Mouse (Mus musculus): ENCODE measurements around the gene Cep112. TPM values are rescaled to one million over a fixed set of nuclear protein-coding genes. Genes with fewer than 3 reads are reported as not detected.

Cep112 gene
- polyA plus RNA-seq, 1 experiment, result 0.43 TPM

GRCm38 (mm10) chr11:108886060-108886459 is 461.1 kb downstream of the Cep112 start:
- H3ac ChIP-seq (ENCODE audit: control insufficient read depth, insufficient read length), result no peak overlapping the region
- no peaks in the 10 kb centered on the region for H3K36me3 ChIP-seq (ENCODE audit: control insufficient read depth, insufficient read depth)
- H3K79me2 ChIP-seq (ENCODE audit: control insufficient read depth, insufficient read depth), result no peaks in the 10 kb centered on the region
- TF ChIP-seq SRF (IDR thresholded peaks at IDR 0.05; ENCODE audit: control insufficient read depth, insufficient read length, low read depth) (no peak), MAX (IDR thresholded peaks at IDR 0.05; ENCODE audit: low read depth) (no peak), USF1 (IDR thresholded peaks at IDR 0.05; ENCODE audit: low read depth) (no peak), POLR2A (IDR thresholded peaks at IDR 0.05; ENCODE audit: insufficient read length, low read depth) (no peak), MYOG (IDR thresholded peaks at IDR 0.05; ENCODE audit: control insufficient read depth in 1 of 3, insufficient read depth in 1 of 3, insufficient read length in 2 of 3, low read depth in 2 of 3) (no peak), CEBPB (IDR thresholded peaks at IDR 0.05; ENCODE audit: insufficient read depth, poor library complexity, severe bottlenecking) (no peak), POLR2AphosphoS2 (IDR thresholded peaks at IDR 0.05; ENCODE audit: insufficient read length, low read depth) (no peak), E2F4 (IDR thresholded peaks at IDR 0.05; ENCODE audit: insufficient read depth) (no peak), TCF3 (IDR thresholded peaks at IDR 0.05; ENCODE audit: insufficient read length, low read depth) (no peak), REST (IDR thresholded peaks at IDR 0.05; ENCODE audit: insufficient read depth, insufficient read length) (no peak), MYOD1 (IDR thresholded peaks at IDR 0.05; ENCODE audit: control insufficient read depth in 1 of 3, insufficient read length in 2 of 3, low read depth in 2 of 3) (no peak), TCF12 (IDR thresholded peaks at IDR 0.05; ENCODE audit: insufficient read depth, poor library complexity, severe bottlenecking) (no peak)
- no peak overlapping the region for H3K4me3 ChIP-seq
- no peak overlapping the region for H3K4me2 ChIP-seq (ENCODE audit: low read depth)
- no peaks in the 10 kb centered on the region for H3K27me3 ChIP-seq (ENCODE audit: control insufficient read depth, insufficient read depth, insufficient read length)

GRCm38 (mm10) chr11:108889121-108889520 is 464.1 kb downstream of the Cep112 start:
- H3K79me2 ChIP-seq (ENCODE audit: control insufficient read depth, insufficient read depth), result no peaks in the 10 kb centered on the region
- TF ChIP-seq E2F4 (IDR thresholded peaks at IDR 0.05; ENCODE audit: insufficient read depth), result no peak
- no peak for TF ChIP-seq TCF12 (IDR thresholded peaks at IDR 0.05; ENCODE audit: insufficient read depth, poor library complexity, severe bottlenecking)
- no peak for TF ChIP-seq SRF (IDR thresholded peaks at IDR 0.05; ENCODE audit: control insufficient read depth, insufficient read length, low read depth)
- TF ChIP-seq POLR2AphosphoS2 (IDR thresholded peaks at IDR 0.05; ENCODE audit: insufficient read length, low read depth), result no peak
- TF ChIP-seq CEBPB (IDR thresholded peaks at IDR 0.05; ENCODE audit: insufficient read depth, poor library complexity, severe bottlenecking), result no peak
- TF ChIP-seq MYOG (IDR thresholded peaks at IDR 0.05; ENCODE audit: control insufficient read depth in 1 of 3, insufficient read depth in 1 of 3, insufficient read length in 2 of 3, low read depth in 2 of 3), result no peak
- TF ChIP-seq REST (IDR thresholded peaks at IDR 0.05; ENCODE audit: insufficient read depth, insufficient read length), result no peak
- TF ChIP-seq USF1 (IDR thresholded peaks at IDR 0.05; ENCODE audit: low read depth), result no peak
- TF ChIP-seq TCF3 (IDR thresholded peaks at IDR 0.05; ENCODE audit: insufficient read length, low read depth), result no peak
- no peak for TF ChIP-seq MYOD1 (IDR thresholded peaks at IDR 0.05; ENCODE audit: control insufficient read depth in 1 of 3, insufficient read length in 2 of 3, low read depth in 2 of 3)
- TF ChIP-seq POLR2A (IDR thresholded peaks at IDR 0.05; ENCODE audit: insufficient read length, low read depth), result no peak
- TF ChIP-seq MAX (IDR thresholded peaks at IDR 0.05; ENCODE audit: low read depth), result no peak
- H3K36me3 ChIP-seq (ENCODE audit: control insufficient read depth, insufficient read depth), result no peaks in the 10 kb centered on the region
- no peak overlapping the region for H3K4me3 ChIP-seq
- H3K27me3 ChIP-seq (ENCODE audit: control insufficient read depth, insufficient read depth, insufficient read length), result no peaks in the 10 kb centered on the region
- no peak overlapping the region for H3K4me2 ChIP-seq (ENCODE audit: low read depth)
- H3ac ChIP-seq (ENCODE audit: control insufficient read depth, insufficient read length), result no peak overlapping the region

DNA sequence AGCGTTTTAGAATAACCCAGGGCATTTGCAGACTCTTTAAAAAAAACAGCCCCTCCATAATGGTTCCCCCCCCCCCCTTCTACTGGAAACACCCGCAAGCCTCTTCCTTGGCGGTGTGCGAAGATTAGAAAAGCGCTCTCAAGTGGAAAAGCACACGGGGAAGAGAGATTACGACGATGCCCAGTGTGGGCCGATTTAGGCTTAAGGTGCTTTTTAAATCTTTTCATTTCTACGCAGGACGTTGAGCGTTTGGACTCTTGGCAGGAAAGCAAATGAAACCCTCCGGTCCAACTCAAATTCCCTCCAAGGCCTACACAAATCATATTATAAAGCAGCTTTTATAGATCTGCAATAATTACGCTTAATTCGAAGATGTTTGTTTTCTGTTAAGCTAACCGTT is 465.6 kb downstream of the Cep112 start:
- no peak overlapping the region for H3ac ChIP-seq (ENCODE audit: control insufficient read depth, insufficient read length)
- H3K36me3 ChIP-seq (ENCODE audit: control insufficient read depth, insufficient read depth), result no peaks in the 10 kb centered on the region
- H3K4me3 ChIP-seq, result no peak overlapping the region
- no peaks in the 10 kb centered on the region for H3K27me3 ChIP-seq (ENCODE audit: control insufficient read depth, insufficient read depth, insufficient read length)
- TF ChIP-seq REST (IDR thresholded peaks at IDR 0.05; ENCODE audit: insufficient read depth, insufficient read length) (no peak), TCF12 (IDR thresholded peaks at IDR 0.05; ENCODE audit: insufficient read depth, poor library complexity, severe bottlenecking) (no peak)
- H3K4me2 ChIP-seq (ENCODE audit: low read depth), result no peak overlapping the region
- H3K79me2 ChIP-seq (ENCODE audit: control insufficient read depth, insufficient read depth), result no peaks in the 10 kb centered on the region

DNA sequence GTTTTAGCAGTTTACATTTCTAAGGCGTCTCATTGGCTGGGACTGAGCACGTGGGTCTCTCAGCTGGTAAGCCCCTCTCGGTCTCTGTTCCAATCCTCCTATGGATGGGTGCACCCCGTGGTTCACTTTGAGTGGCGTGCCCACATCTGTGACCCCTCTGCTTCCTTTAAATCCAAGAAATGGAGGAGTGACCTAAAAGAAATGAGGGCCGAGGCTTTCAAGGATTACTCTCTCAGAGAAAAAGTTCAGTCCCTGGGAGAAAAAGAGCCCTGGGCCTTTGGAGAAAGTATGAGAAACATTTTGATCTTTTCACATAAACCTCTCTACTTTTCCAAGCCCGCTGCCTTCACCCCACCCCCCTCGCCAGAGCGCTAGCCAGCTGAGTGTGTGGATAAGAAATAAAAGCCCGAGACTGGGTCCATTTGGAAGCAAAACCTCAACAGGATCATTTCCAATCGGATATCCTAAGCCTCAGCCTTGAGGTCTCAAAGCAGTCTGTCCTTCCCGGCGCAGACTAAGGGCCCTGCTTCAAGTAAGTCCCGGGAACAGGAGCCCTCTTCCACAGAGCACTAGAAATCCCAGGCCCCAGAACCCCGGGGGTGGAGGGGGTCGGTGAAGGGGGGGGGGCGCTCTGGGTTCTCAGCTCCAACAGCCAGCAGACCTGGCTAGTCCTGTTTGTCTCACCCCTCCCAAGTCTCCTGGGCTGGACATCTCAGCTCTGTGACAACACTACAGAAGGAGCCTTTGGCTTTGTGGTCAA is 466.3 kb downstream of the Cep112 start:
- Histone ChIP-seq H3K4me2 (ENCODE audit: low read depth) (no peak overlapping the region), H3K4me3 (no peak overlapping the region)

DNA sequence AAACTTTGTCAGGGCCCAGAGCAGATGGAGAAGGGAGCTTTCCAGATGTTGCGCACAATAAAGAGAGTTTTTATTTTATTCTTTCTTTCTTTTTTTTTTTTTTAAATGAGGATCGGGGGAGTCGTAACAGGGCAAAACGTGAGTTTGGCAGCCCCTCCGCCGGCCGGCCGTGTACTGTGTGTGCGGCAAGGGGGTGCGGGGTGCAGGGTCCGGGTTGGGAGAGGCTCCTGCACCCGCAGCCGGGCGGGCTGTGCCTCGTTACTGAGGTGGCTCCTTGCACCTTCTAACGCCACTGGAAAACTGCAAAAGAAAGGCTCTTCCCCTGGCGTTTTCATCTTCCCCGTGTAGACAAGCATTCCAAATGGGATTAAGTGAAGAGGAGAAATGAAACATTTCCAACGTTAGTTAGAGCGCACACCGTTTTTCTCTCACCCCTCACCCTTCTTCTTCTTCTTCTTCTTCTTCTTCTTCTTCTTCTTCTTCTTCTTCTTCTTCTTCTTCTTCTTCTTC is 466.9 kb downstream of the Cep112 start:
- TF ChIP-seq CEBPB (IDR thresholded peaks at IDR 0.05; ENCODE audit: insufficient read depth, poor library complexity, severe bottlenecking) (no peak), MAX (IDR thresholded peaks at IDR 0.05; ENCODE audit: low read depth) (no peak), TCF3 (IDR thresholded peaks at IDR 0.05; ENCODE audit: insufficient read length, low read depth) (no peak)
- H3K4me3 ChIP-seq, result no peak overlapping the region
- H3ac ChIP-seq (ENCODE audit: control insufficient read depth, insufficient read length), result no peak overlapping the region
- no peaks in the 10 kb centered on the region for H3K27me3 ChIP-seq (ENCODE audit: control insufficient read depth, insufficient read depth, insufficient read length)
- no peaks in the 10 kb centered on the region for H3K79me2 ChIP-seq (ENCODE audit: control insufficient read depth, insufficient read depth)
- no peak overlapping the region for H3K4me2 ChIP-seq (ENCODE audit: low read depth)
- H3K36me3 ChIP-seq (ENCODE audit: control insufficient read depth, insufficient read depth), result no peaks in the 10 kb centered on the region

More for the DNA sequence above, 466.3 kb downstream of the Cep112 start:
- no peaks in the 10 kb centered on the region for H3K27me3 ChIP-seq (ENCODE audit: control insufficient read depth, insufficient read depth, insufficient read length)
- no peaks in the 10 kb centered on the region for H3K36me3 ChIP-seq (ENCODE audit: control insufficient read depth, insufficient read depth)
- no peak for TF ChIP-seq SRF (IDR thresholded peaks at IDR 0.05; ENCODE audit: control insufficient read depth, insufficient read length, low read depth)
- TF ChIP-seq REST (IDR thresholded peaks at IDR 0.05; ENCODE audit: insufficient read depth, insufficient read length), result no peak
- no peaks in the 10 kb centered on the region for H3K79me2 ChIP-seq (ENCODE audit: control insufficient read depth, insufficient read depth)
- H3ac ChIP-seq (ENCODE audit: control insufficient read depth, insufficient read length), result no peak overlapping the region
